Mouse (Mus musculus) adrenal gland, adult 8-10 months (tissue): ENCODE measurements at regions not wholly inside any gene's neighbourhood (a gene's known extent, or its start where the extent isn't known, plus 50 kb on each side); places are given as distances from the start of the nearest gene placed in this dataset.

ENCODE experiments used
- DNase-seq: peaks from one replicate; pipeline ENCODE4 v3.0.0; 2022

DNA sequence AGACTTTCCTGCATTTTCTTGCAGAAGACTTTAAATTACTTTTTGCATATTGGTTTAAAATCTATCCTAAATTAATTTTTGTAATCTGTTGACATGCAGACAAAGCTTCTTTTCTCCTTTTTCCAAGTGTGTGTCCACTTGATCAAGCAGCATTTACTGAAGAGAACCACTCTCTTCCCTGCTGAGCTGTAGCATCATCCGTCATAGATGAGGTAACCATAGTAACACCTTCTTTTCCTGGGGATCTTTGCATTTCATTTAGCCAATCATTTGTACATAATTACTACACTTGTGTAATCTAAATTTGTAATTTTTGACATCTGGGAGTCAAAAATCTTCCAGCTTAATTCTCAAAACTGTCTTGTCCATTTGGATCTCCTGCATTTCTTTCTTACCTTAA is 53.2 kb upstream of the Dnajc1 start:
- DNase-seq, result no peak
